Mouse (Mus musculus): ENCODE results near the gene Ankib1. TPM values are rescaled to one million over a fixed set of nuclear protein-coding genes. Genes with fewer than 3 reads are reported as not detected.

Ankib1 gene
- polyA plus RNA-seq (2012; rRNA removed) = 2.0 and 2.7 TPM in 2 replicates

GRCm38 (mm10) chr5:3802433-3803291, at the start of gene Ankib1, which contains the start of gene Krit1:
Gene Ankib1 (minus strand): TSS chr5:3802925.
Gene Krit1 (plus strand): TSS chr5:3803184.

DNA sequence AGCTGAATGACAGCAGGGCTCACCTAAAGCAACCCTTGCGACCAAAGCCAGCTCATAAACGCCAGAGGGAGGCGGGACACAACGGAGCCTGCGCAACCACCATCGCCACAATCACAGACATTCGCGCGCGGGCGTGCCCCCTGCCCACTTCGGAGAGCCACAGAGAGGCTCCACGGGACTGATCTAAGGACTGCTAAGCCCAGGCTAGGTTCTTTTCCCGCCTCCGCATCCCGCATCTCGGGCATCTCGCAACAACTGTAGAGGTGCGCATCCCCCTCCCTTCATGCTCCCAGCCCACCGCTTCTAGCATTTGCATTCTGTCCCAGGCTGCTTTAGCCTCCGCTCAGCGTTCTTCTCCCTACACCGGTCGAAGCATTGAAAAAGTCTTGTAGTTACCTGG, 42.3 kb upstream of the Ankib1 start, which contains the start of gene Lrrd1:
TSS of gene Lrrd1 (plus strand) at position 148 of the 400 bp plus-strand sequence.

DNA sequence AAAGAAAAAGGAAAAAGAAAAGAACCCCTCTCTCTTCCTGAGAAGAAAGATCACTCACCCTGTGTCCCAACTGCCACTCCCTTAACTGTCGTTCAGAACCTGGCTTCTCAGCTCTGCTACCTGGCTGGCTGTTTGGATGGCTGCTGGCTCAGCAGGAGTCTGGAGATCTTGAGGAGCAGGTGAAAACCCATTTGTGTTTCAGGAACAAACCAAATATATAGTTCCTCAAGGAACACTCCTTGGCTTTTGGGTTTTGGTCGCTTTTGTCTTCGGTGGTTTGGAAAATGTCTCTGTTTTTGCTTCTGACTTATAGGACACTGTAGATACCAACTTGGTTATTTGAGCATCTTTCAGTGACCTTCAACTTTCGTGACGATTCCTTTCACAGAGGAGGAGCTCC, 145.6 kb downstream of the Ankib1 start, which contains the start of gene Gatad1:
TSS of gene Gatad1 (minus strand) at position 101 of the 400 bp plus-strand sequence.

GRCm38 (mm10) chr5:3650881-3651280, 151.8 kb downstream of the Ankib1 start, which contains the start of gene Tmbim7:
Gene Tmbim7 (plus strand): TSS chr5:3651181.

Other genes with a start within 250 kb of the Ankib1 start
- gene 1700109H08Rik, start 231.4 kb downstream of the Ankib1 start, polyA plus RNA-seq (2012; rRNA removed) = 0.23 and 0.47 TPM in 2 replicates
- 1.3 and 3.9 TPM in 2 replicates for gene Pex1, start 206.9 kb downstream of the Ankib1 start, polyA plus RNA-seq (2012; rRNA removed)
- 0.70 and 0.90 TPM in 2 replicates for gene Rbm48, start 206.3 kb downstream of the Ankib1 start, polyA plus RNA-seq (2012; rRNA removed)
- gene Tmbim7, start 151.7 kb downstream of the Ankib1 start, polyA plus RNA-seq (2012; rRNA removed) = not detected in 2 replicates
- 16.5 and 30.6 TPM in 2 replicates for gene Gatad1, start 145.7 kb downstream of the Ankib1 start, polyA plus RNA-seq (2012; rRNA removed)
- gene Krit1, start 259 bp upstream of the Ankib1 start, polyA plus RNA-seq (2012; rRNA removed) = 0.35 and 0.92 TPM in 2 replicates
- gene Lrrd1, start 42.2 kb upstream of the Ankib1 start, polyA plus RNA-seq (2012; rRNA removed) = 0.02 and 0.10 TPM in 2 replicates
- gene Mterf1a, start 91.0 kb upstream of the Ankib1 start, polyA plus RNA-seq (2012; rRNA removed) = 0.03 and 0.19 TPM in 2 replicates
- gene Akap9, start 125.1 kb upstream of the Ankib1 start, polyA plus RNA-seq (2012; rRNA removed) = 2.1 and 2.3 TPM in 2 replicates